Mouse (Mus musculus): ENCODE measurements around the gene Atp12a.

GRCm38 (mm10) chr14:56337075-56337474 lies 27.8 kb upstream of the Atp12a start:
- no peak for TF ChIP-seq POLR2AphosphoS2 (IDR thresholded peaks at IDR 0.05; ENCODE audit: insufficient read length, low read depth)
- TF ChIP-seq POLR2A (IDR thresholded peaks at IDR 0.05; ENCODE audit: insufficient read length, low read depth), result no peak
- no peak for TF ChIP-seq MAX (IDR thresholded peaks at IDR 0.05; ENCODE audit: low read depth)
- no peak for TF ChIP-seq TCF12 (IDR thresholded peaks at IDR 0.05; ENCODE audit: insufficient read depth, poor library complexity, severe bottlenecking)
- TF ChIP-seq MYOG (IDR thresholded peaks at IDR 0.05; ENCODE audit: control insufficient read depth in 1 of 3, insufficient read depth in 1 of 3, insufficient read length in 2 of 3, low read depth in 2 of 3), result no peak
- TF ChIP-seq MYOD1 (IDR thresholded peaks at IDR 0.05; ENCODE audit: control insufficient read depth in 1 of 3, insufficient read length in 2 of 3, low read depth in 2 of 3), result no peak

Measured in myocyte (in vitro differentiated cells).